Mouse (Mus musculus) telencephalon, adult 2 months (tissue): ENCODE data around the gene Mpi.
A peak's percentile ranks its signal among the peaks of the same experiment; 100 is the strongest.

Experiments used
- DNase-seq: peaks from one replicate; pipeline ENCODE4 v3.0.0-alpha.2; 2011; ENCODE audit warnings: low read depth, low spot score

Mpi gene

DNA sequence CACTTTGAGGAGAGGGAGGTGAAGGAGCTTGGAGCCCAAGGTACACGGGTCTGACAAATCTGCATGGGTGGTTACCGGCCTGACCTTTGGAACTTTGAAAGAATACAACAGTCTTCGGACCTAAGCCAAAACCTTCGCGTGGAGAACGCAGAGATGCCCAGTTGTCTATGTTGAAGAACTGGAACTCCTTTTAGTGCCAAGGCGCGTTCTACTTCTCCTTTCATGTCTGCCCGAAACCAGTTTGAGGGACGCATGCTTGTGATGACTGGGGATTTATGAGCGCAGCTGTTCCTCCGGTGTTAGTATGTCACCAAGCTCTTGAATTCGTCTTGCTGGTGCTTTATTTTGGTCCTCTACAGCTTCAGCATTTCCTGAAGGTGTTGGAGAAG lies 9.1 kb upstream of the Mpi start:
- no peak for DNase-seq

DNA sequence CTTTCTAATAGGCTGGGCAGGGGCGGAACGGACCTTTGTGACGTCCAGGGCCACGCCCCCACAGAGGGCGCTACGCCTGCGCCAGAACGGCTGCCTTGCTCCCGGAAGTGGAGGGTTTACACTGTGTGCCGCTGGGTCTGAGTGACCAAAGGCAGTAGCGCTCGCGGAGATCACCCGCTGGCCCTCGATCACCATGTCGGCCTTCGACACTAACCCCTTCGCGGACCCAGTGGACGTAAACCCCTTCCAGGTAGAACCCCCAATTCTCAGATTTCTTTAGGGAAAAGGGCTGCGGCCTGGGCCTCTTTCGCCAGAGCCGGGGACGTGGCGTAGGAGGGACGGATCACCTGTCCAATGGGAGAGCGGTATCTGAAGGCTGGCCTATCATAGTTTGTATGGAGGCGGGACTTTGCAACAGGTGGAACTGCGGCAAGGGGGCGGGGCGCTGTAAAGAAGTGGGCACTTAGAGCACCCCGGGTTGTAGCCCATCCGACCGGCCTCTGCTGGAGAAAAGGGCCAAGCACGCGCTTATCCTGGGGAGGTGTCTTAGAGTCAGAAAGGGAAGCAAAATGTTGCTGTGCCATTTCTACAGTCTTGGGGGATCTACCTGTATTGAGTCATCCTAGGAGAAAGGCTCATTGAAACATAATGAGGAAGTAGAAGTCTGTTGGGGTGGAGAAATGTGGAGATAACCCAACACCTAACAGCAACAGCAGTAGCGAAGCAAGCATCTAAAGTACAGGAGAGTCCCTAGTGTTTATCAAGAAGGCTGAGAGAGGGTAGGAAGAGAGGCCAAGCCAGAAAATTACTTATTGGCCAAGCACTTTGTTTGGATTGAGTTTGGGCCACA lies 8.5 kb upstream of the Mpi start, which contains the start of gene Scamp2:
TSS of gene Scamp2 (plus strand) at position 83 of the 850 bp plus-strand sequence.
- DNase-seq, result peak; percentile 93

DNA sequence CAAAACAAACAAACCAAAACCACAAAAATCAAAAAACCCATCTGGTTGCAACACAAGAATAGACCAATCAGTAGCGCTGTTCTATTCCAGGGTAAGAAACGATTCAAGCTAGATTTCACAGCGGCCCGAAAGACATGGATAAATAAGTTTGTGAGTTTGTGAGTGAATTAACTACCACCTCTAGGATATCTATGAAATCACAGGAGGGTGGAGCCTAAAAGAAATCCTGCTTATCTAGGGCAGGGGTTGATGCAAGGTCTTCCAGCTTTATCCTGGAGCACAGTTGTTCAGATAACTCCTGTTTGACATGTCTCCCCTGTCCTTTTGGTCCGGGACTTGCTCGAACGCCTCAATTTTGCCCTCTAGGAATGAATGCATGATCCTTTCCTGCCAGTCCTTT lies 7.7 kb upstream of the Mpi start:
- no peak for DNase-seq

DNA sequence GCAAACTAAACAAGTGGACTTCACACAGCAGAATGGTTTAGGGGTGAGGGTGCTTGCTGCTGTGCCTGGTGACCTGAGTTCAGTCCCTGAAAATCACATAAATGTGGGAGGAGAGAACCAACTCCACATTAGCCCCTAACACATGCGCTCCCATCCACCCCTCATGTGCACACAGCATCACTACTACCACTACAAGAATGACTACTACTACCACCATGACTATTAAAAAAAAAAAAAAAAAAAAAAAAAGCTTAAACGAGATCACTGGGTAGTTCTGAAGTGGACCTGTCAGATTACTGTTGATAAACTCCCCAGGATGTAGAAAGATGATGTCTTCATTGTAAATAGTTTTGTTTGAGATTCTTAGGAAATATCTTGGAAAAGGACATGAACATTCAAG lies 7.0 kb upstream of the Mpi start:
- no peak for DNase-seq

DNA sequence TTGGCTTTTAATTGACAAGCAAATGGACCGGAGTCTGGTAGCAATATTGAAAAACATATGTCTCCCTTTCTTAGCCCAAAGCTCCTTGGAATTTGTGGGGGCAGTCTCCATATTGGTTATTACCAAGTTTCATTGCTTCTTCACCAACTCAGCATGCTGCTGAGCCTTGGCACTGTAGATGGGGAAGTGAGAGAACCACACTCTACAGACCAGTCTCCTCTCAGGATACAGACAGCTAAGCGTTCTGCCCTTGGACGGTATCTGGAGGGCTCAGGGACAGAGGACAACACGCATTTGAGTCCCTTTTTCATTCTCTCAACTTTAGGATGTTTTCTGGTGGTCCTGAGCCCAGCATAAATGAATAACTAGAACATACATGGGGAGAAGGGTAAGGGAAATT lies 6.1 kb upstream of the Mpi start:
- DNase-seq, result no peak

DNA sequence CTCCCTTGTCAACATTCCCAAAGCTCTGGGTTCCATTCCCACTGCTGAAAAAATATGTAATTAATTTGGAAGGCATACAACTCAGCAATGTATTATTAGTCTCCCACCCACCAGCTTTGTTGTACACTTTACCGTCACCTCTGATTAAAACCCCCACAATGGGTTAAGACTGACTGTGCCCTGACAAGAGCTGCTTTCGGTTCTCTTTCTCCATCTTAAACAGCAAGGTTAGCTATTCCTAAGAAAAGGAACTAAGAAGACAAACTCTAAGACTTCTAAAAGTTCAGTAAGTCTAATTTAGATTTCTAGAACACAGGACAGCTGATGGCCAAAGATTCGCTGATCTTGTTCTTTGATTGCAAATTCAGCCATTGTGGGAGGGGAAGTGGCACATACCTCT lies 4.7 kb upstream of the Mpi start:
- no peak for DNase-seq

DNA sequence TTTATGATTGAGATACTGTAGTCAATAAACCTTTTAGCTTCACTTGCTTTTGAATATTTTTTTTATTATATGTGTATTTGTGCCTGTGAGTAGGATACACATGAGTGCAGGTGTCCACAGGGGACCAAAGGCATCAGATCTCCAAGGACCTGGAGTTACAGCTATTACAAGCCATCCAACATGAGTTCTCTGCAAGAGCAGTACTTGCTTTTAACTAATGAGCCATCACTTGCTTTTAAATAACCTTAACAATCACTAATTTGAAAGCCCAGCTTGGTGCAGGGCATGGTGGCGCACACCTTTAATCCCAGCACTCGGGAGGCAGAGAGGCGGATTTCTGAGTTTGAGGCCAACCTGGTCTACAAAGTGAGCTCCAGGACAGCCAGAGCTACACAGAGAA lies 2.2 kb upstream of the Mpi start:
- DNase-seq, result no peak

DNA sequence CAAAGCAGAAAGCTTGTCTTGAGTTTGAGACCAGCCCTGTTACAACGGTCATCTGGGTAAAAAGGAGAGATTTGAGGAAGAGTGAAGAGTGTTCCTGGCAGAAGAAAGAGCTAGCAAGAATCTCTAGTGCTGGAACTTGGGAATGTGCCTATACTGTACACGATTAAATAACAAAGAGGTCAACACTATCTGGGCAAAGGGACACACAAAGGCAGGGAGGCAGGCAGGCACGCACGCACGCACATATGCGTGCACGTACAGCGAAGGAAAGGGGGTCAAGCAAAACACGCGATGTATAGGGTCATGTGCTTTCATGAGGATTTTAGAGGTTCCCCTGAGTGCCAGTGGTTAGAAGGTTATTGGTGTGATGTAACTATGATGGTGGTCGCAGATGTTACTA lies 556 bp upstream of the Mpi start:
- no peak for DNase-seq

DNA sequence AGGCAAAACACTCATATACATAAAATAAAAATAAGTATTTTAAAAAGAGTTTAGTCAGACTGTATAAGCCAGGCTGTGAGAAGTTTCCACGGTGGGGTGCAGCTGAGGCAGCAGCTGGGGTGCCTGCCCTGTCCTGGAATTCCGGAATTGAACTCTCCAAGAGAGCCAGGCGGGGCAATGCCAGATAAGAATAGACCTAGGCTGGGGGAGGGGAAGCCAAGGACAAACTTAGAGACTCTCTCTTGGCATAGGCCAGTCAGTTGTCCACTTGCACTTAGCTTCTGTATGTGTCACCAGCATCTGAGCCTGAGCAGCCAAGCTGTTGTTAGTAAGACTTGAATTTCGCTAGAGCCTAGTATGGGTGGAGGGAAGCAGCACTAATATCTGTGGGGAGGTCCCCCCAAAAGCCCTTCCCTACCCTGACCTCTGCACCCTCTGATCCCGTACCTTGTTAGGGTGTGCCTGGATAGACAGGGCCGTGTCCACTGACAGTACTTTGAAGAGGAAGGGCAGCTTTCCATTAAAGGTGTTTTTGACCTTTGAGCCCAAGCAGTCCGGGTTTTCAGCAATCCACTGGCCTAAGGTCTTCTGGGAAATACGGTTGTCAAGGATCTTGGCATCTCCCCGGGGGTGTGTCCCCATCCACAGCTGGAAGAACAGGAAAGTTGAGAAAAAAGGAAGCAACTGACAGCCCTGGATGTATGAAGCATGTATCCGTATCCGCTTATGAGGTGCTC lies 2.3 kb downstream of the Mpi start:
- no peak for DNase-seq

DNA sequence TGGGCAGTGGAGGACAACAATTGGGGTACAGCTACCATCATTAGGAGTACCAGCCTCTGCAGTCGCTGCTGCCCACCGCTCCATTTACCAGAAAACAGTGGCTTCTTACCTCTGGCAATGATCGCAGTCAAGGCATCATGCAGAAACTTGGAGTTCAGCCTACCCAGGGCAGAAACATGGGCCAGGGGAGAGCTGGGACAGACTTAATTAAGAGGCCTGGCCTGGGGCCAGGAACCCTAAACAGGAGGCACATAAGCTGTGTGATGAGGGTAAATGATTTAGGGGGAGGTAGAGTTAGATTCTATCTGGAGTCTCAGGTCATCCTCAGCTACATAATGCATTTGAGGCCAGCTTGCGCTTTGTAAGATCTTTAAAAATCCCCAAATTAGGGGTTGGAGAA lies 3.4 kb downstream of the Mpi start:
- no peak for DNase-seq

DNA sequence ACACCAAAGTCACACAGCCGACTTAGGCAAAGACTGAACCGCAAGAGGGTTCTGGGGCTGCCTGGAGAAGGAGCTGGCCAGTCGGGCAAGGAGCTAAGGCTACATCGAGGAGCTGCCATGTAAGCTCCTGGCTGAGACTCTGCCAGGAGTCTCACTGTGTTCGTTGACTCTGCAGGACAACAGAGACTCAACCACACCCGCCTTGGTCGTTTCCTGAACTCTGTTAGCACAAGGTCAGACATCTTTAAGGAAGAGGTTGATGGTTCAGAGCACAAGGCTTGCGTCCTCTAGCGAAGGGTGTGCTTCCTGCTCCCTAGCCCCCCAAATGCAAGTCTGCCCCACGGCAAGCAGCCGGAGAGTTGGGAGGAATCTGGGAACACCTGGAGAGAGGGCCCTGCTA lies 4.7 kb downstream of the Mpi start:
- DNase-seq, result no peak

DNA sequence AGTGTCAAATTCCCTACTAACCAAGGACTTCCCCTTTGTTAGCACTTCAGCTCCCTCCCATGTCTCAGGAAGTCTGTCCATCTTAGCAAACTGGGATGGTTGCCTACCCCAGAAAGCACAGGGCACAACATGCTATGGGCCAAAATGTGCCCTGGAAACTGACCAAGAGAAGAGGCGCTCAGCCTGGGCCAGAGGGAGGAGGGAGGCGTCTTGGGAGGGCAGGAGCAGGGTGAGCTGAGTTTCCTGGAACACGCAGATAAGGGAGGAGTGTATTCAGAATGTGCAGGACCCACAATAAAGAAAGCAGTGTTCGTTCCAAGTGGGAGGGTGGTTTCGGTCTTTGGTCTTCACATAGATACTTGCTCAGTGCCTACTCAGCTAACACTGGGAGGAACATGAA lies 5.3 kb downstream of the Mpi start:
- no peak for DNase-seq

DNA sequence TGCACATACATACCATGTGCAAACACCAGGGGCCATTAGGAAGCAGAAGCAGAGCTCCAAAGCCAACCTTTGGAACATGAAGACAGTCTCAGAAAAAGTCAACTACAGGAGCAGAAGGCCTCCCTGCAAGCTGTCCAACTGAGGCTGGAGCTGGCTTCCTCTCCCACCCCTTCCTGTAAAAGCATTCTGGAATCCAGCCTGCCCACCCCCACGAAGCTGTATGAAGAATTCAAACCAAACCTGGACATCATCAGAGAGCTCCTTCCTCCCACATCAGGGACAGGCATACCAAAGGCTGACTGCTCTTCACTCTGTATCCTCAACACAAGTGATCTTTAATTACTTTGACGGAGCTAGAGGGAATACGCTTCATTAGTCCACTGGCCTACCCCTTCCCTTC lies 8.6 kb downstream of the Mpi start:
- no peak for DNase-seq

DNA sequence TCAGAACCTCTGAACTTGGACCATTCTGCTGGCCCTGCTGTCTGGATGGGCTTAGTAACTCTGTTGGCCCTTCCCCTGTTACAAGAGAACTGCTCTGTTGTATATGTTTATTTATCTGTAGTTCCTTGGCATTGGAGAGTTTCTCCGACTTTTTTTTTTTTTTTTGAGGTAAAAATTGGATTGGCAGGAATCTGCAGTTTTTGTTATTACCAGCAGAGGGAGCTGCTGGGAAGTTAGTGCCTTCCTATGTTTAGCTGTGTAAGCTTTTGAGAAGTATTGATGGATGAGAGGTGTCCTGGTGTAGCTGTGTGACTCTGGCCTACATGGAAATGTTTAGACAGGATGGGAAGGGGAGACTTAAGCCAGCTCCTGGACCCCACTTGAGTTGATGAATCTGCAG lies 11.3 kb downstream of the Mpi start:
- no peak for DNase-seq

DNA sequence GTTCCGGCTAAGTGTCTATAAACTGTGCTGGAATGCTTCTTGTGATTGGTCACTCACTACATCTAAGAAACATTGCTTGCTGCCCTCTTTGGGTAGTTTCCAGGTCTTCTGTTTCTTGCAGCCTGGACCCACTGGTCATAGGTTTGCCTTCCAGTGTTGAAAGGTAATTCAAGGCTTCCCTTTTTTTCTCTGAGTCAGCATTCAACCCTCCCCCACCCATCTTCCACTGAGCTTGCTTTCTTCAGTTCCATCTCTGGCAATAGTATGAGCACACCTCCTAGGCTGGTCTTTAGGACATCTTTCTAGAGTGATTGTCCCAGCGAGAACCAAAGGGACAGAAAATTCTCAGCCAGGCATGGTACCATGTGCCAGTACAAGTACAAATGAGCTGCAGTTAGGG lies 13.0 kb downstream of the Mpi start:
- DNase-seq, result no peak

DNA sequence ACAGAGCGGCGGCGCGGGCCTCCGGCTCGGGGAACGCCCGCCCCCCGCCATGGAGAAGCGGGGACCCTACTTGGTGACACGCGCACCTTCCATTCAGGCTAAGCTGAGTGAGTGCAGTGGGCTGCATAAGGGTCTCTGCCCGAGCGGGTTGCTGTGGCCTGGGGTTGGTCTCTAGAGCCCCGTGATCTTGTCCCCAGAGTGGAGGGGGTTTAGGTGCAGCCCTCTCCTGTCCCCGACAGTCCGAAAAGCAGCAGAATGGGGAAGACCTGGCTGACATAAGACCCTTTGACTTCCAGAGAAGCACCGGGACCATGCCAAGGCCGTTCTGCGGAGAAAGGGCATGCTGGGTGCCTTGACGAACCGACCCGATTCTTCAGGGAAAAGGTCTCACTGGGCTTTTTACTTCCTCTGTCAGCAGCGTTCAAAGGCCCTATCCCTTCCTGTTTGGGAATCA lies 14.8 kb downstream of the Mpi start:
- no peak for DNase-seq

DNA sequence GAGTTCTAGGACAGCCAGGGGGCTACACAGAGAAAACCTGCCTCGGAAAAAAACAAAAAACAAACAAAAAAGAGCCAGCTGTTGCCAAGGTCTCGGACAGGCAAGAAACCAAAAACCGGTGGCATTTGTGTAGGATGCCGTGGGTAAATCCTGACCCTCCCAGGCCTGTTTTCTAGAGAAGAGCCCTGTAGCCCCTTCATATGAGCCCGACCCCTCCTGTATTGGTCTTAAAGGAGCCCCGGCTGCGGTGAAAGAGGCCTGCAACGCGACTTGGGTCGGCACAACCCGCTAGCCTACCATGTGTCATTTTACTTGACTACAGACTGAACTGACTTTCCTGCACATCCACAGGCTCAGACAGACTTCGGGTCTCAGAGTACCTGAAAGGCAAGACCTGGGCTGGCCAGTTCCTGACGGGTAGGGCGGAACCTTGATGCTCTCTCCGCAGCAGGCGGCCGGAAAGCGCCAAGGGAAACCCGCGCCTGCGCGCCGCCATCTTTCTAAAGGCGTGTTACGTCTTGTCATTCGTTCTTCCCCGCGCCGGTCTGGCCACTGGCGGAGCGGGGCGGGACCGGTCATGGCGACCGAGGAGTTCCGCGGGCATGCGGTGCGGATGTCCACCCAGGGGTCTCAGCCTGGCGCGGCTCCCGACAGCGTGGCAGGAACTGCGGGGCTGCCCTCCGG lies 15.4 kb downstream of the Mpi start, which contains the start of gene Fam219b:
TSS of gene Fam219b (plus strand) at position 485 of the 684 bp plus-strand sequence.
- DNase-seq, result peak; percentile 84

DNA sequence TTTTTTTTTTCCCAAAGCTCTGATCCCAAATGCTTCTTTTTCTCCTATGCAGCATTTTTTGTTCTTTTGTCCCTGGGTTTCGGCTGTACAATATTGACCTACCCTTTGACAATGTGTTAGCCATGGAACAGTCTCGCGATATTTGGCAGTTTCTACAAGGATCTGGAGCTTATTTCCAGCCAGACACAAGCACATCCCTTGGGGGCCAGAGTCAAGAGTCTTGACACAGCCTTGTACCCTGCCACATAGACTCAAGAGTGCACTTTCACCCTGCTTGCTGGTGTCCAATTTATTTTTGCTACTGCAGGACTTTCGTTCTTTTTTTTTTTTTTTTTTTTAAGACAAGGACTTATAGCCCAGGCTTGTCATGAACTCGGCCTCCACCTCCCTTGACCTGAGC lies 16.2 kb downstream of the Mpi start:
- no peak for DNase-seq

DNA sequence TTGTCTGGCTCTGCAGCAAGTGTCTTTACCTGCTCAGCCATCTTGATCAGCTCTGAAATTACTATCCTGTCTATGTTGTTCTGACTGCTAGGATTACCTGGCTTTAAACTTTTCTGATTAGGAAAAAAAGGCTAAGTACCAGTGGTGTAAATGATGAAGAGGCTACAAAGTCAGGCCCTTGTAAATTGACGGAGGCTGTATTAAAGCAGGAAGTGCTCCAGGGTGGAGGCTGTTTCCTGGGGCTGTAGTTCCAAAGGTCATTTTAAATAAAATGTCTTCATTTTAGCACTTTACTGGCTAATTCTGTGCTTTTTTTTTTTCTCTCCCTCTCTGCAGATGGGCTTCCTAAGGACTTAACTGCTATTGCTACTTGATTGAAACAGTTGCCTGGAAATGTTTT lies 20.6 kb downstream of the Mpi start:
- DNase-seq, result no peak

DNA sequence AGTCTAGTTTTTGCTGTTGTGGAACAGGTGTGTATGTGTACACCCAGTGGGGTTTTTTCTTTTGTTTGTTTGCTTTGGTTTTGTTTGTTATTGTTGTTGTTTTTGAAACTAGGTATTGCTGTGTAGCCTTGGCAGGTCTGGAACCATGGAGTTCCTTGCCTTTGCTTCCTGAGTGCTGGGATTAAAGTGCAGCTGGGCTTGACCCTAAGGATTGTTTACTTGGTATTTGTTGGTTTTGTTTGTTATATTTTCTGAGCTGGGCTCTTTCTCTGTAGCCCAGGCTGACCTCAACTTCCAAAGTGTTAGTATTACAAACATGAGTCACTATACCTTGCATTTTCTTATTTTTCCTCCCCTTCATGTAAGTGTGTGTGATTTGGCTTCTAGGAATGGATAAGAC lies 26.1 kb downstream of the Mpi start:
- no peak for DNase-seq

DNA sequence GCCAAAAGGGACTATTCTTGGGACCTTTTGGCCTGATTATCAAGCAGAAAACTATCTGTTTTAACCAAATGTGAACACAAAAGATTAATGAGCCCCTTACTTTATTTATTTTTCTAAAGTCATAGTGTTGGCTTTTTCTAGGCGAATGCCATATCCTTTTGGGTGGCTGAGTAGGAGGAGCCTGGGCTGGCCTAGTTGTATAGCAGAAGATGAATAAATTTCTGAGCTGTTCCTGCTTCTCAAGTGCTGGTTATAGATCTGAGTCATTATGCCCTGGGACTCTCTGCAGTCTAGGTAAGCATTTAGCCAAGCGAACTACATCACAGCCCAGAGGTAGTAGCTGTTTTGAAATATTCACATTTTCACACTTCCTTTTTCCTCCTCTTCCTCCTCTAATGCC lies 27.0 kb downstream of the Mpi start:
- DNase-seq, result no peak

DNA sequence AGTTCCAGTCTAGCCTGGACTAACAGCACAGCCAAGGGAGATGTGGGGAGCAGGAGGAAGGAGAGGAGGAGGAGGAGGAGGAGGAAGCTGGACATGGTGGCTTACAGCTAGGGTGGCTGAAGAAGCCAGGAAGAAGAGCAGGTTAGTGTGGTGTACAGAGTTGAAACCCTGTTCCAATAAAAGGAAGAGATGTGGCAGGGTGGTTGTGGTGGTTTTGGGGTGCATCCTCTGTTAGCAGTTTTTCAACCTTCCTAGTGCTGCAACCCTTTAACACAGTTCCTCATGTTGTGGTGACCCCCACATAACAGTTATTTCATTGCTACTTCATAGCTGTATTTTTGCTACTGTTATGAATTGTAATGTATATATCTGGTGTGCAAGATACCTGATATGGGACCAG lies 28.1 kb downstream of the Mpi start:
- DNase-seq, result no peak
